Mouse (Mus musculus) cerebral cortex, adult 2 months (tissue): ENCODE measurements around the gene Htr7.

Experiments used
- WGBS: fragments of 180-500 bp; shearing (Covaris S2); methylation state at CpG from one replicate; pipeline ENCODE4 v1.1.7; 2018; 5-methylcytosine and 5-hydroxymethylcytosine counted together

The Htr7 gene

DNA sequence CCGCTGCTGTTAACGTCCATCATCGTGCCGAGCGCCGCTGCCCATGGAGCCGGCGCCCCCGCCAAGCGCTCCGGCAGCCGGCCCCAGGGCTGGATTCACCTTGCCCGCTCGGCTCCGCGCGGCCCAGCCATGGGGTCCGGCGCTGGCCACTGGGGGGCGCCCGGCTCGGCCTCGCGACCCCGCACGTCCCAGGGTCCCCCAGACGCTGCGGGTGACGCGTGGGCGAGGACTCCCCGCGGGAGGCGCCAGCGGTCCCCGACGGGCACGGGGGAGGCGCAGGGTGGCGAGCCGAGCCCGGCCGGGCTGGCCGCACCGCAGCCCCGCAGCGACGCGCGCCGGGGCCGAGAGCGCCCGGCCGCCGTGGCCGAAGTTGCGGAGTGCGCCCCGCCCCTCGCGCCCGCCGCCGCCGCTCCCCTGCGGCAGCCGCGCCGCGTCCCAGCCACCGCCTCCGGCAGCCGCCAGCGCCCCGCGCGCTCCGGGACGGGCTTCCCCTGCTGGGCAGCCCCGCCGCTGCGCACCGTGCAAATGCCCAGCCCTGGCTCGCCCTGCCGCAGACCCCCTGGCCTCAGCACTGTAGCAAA, at the start of gene Htr7:
Gene Htr7 (minus strand): TSS at position 277 of the 581 bp plus-strand sequence.
- 2% methylated on average over 64 of the region's 86 CpGs for WGBS

DNA sequence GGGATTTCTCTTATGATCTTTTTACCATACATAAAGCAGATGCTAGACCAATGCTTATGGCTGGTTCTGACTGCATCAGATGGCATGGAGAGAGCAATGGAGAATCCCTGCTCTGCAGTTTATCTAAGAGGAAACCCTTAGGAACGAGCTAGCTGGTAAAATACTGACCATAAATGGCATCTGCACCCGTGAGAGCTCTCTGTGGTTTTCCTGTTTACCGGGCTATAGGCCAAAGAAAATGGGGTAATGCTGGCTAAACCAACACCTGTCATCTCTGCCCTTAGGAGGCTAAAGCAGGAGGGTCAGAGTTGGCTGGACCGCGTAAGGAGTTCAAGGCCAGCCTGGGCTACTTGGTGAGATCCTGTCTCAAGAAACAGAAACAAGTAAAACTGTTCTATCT, 46.6 kb upstream of the Htr7 start:
- WGBS, result 79% methylated on average over 5 of the region's 5 CpGs

DNA sequence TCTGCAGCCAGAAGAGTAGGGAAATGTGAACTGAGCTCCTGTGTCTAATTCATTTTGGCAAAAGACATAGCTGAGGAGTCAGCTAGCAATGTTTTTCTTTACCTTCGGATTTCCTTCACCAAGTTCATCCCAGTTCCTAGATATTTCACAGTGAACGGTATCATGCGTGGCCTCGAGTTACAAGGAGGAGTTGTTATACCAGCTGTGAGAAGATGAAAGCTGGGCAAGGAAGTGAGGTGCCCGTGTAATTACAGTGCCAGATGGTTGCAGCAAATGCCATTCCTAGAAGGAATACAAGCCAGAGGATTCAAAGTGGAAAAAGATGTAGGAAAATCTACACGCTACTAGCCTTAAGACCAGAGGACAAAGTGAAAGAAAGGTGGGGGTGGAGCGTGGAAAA, 41.6 kb upstream of the Htr7 start:
- WGBS, result 58% methylated on average over 7 of the region's 7 CpGs

DNA sequence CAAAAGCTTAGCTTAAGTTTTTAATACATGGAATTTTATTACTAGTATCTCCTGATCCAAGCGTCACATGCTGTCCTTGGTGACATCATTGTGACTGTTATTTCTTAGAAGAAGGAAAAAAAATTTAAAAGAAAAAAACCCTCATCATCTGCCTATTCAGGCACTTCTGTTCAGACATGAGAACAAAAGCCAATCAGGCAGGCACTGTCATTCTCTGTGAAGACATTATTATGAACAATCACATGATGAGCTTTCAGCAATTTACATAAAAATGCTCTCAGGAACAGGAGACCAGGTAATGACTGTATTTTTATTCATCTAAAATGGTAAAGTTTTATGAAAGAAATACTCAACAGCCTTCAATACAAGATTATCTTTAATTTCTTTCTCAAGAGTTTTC, 41.0 kb upstream of the Htr7 start:
- 78% methylated on average over 1 of the region's 1 CpGs for WGBS

DNA sequence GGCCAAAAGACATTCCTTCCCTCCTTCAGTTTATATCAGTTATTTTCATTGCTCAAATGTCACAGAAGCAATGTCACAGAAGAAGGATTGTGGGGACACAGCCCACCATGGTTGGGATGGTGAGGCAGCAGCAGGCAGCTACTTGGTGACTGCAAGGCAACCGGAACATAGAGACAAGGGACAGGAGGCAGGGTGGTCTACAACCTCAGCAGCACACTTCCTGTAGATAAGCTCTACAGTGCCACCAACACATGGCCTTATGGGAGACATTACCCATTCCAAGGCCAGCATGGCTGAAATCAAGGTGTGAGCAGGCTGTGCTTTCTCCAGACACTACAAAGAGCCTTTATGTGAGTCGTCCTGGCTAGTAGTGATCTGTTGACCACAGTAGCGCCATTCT, 39.9 kb upstream of the Htr7 start:
- WGBS, result 84% methylated on average over 3 of the region's 3 CpGs

DNA sequence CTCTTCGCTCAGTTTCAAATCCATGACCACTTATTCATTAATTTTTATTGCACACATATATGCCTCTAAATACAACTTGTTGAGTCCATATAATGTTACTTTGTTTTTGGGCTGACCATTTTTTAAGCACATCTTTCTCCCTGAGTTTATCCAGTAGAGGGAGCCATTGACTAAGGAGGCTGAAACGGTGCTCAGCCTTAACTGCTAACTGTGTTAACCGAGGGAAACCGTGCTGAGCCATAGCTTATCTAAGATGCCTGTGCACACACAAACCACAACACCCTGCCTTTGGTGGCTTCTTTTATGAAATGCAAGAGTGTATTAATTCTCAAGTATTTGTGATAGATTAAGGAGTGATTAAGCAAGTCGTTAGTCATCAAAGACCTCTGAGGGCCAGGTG, 33.5 kb upstream of the Htr7 start:
- WGBS, result 36% methylated on average over 5 of the region's 5 CpGs

DNA sequence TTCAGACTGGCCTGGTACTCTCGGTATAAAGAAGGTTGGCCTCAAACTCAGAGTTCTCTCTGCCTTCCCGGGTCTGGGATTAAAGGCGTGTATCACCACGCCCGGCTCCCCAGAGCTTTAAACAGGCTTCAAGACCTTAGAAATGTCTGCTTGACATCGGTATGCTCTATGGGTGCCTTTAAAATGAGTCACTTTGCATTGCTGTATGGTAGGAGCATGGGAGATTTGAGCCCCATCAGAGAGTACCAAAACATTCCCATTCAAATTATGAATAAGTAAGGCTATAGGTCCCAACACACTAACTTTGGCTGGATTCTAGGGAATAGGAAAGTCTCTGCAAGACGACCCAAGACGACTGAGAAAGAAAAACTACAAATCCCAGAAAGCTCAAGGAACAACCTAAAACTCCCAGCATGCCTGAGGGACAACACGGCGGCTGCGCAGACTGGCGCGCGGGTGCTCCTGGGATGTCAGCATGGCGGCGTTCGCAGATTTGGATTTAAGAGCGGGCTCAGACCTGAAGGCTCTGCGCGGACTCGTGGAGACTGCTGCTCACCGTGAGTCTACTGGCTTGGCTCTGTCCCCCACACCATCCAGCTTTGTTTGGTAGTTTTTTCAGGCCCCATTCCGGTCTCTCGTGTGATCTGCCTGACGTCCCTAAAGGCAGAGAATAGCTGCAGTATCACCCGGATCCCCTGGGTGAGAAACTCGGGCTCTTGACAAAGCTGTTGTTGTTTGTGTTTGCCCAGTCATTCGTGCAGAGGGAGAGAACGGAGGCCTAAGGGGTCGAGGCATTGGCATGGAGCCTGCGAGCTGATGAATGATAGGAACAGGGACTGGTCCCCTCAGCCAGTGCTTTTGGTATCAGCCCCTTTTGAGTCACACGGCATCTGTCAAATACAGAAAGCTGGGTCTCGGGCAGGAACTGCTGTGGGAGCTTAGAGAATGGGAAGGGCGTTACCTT, 26.2 kb upstream of the Htr7 start, which contains the start of gene Rpp30:
Gene Rpp30 (plus strand): TSS at position 455 of the 964 bp plus-strand sequence.
- WGBS, result 2% methylated on average over 34 of the region's 34 CpGs

DNA sequence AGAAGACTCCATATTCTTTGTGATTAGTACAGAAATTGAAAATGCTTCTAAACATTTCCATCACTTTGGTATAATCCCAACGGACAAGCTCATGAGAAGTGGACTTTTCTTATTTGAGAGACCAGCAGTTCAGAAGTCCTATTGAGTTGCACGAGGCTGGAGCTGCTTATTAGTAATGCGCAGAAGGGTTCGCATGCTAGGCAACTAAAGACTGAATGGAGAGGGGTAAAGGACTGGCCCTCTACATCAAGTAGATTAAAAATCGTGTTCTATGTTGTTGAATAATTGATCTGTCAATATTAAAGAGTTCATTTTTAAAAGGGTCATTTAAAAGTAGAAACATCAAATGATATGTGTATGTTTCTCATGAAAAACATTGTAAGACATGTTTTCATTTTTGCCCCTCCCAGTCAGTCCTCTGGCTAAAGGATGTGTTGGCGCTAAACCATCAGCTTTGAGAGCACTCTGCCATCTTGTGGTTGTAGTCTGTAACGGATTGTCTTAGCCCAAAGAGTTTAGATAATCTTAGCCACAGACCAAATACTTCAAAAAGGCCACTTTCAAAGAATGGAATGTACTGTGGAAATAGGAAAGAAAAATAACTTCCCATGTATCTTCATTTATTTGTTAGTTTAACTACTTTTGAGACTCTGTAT, 25.4 kb upstream of the Htr7 start:
- WGBS, result 41% methylated on average over 7 of the region's 7 CpGs

DNA sequence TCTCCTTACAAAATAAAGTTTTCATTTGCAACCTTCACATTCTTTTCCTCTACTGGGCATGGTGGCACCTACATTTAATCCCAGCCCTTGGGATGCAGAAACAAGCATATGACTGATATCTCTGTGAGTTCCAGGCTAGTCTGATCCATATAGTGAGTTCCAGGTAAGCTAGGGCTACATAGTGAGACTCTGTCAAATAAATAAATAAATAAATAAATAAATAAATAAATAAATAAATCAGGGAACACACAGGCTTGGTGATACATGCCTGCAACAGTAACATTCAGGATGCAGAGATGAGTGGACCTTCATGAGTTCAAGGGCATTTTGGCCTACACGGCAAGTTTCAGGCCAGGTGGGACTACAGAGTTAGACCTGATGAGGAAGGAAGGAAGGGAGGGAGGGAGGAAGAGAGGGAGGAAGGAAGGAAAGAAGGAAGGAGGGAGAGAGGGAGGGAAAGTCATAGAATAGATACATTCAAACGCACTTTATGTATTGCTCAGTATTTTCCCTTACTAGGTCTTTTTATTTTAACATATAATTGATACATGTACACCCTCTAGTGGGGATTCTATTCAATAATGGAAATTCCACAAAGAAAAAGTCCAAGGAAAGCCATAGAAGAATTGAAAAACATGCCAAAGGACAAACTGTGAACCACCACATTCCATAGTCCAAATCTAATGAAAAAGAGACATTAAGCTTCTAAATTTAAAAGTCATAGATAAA, 5.7 kb upstream of the Htr7 start:
- WGBS, result 54% methylated on average over 2 of the region's 2 CpGs

DNA sequence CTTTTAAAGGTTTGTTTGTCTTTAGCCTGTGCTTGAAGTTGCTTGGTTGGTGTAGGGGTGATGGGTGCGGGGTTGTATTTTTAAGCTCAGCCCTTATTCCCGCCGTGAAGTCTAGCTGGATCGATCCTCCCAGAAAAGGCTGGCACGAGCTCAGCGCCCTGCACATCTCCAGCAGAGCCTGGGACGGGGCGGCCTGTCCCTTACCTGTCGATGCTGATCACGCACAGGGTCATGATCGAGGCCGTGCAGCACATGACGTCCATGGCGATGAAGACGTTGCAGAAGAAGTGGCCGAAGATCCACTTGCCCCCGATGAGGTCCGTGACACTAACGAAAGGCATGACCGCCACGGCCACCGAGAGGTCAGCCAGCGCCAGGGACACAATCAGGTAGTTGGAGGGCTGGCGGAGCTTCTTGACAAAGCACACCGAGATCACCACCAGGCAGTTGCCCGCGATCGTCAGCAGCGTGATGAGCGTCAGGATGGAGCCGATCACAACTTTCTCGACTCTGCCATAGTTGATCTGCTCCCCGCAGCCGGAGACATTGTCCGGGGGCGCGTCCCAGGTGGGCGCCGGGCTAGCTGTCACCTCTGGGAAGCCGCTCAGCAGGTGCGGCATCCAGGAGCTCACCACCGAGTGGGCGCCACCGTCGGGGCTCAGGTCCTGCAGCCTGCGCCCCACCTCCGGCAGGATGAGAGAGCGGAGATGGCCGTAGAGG, 645 bp downstream of the Htr7 start:
- WGBS, result 10% methylated on average over 49 of the region's 49 CpGs

DNA sequence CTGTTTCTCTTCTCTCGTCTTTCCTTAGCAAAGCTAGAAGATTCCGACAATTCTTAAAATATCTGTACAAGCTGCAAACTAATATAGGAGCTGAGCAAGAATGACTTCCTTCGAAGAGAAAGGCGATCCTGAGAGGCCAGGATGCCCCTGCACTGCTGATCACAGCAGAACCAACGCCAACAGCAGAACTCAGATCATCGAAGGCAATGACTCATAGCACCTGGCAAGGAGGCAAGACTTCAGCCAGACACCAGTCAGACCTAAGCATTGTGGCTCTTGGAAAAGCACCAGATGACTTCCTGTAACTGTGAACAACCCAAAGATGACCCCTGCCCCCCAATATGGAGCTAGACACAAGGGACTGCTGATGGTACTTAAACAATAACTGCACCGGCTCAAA, 11.3 kb downstream of the Htr7 start:
- 61% methylated on average over 7 of the region's 7 CpGs for WGBS

DNA sequence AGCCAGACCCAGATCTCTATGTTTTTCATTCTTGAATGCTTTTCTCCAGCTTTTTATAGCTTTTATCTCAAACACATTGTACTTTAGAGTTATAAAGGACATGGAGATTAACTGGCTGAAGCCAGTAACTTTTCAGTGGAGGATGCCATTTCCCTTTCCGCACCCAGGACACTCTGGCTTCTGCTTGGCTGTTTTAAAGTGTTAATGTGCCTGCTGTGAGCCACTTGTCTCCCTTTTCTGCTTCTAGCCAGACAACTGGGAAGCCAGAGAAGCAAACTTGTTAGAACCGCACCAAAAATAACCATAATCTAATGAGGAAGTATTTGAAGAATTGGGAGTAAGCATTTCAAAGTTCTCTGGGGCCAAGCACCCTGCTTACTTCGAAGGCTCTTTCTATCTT, 42.5 kb downstream of the Htr7 start:
- 39% methylated on average over 3 of the region's 3 CpGs for WGBS

DNA sequence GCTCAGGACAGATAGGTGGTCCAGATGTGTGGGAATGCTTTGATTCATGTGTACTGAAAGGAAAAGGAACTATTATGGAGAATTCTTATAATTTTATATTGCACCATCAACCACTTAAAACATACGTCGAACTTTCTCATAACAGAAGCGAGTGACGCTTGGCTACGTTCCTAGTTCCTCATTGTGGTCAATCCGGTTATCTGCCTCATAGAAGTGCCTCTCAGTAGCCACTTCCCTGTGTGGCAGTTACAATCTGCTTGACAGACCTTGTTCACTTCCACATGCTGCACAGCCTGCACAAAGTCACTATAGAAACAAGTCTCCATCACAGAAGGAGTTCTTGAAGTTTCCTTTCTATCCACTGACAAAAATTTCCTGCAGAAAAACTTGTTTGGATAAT, 51.0 kb downstream of the Htr7 start:
- 75% methylated on average over 6 of the region's 6 CpGs for WGBS

DNA sequence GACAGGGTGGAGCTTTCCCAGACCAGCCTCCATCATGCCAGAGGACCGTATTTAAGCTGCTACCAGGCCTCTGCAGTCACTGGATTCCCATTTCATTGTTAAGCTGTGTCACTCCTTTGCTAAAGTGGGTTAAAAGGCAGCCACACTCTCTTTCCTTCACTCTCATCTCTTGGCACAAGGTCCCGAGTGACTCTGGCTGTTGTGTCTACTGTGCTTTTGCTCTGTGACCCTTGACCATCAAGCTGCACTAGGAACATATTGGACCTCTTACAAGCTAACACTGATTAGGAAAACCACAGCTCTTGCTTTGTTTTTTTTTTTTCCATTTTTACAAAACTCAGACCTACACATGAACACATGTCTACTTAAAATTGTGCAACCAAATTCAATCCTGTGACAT, 52.3 kb downstream of the Htr7 start:
- 66% methylated on average over 2 of the region's 2 CpGs for WGBS

DNA sequence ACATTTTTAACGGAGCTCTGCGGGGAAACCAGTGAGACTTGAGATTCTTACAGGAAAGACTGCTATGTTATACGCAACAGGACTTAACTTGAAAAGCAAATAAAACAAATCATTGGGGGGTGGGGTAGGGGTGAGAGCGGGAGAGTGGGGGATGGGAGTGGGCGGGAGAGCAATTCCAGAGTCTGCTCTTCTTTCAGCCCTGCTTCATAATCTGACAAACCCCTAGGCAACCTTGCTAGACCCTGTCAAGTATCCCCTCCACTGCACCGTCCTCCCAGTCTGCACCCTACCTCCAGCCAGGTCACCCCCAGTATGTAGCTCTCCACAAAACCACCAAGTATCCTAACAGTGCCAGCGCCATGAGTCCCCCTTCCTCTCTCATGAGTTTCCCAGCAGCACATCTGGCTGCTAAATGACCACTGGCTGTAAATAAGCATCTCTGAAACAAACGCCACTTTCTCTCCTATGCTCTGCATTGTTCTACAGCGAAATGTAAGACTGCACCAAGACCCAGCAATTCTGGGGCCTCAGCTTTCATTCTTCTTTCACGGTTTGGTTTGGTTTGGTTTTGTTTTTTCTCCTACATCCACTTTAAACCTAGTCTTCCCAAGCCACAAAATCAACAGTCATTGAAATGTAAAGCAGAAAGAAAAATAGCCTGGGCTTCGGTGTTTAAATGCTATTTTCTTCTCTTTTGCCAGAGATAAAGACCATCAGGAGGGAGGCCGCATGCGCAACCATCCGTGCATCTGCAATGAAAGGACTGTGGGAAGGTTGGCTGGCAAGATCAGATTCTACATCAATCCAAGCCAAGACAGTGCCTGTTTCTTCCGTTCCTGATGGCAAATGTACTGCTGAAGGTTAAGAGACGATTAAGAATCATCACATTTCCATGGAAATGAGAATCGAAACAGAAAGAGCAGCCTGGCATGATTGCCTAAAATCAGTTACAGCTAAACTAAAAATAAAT, 54.5 kb downstream of the Htr7 start:
- WGBS, result 47% methylated on average over 17 of the region's 17 CpGs

DNA sequence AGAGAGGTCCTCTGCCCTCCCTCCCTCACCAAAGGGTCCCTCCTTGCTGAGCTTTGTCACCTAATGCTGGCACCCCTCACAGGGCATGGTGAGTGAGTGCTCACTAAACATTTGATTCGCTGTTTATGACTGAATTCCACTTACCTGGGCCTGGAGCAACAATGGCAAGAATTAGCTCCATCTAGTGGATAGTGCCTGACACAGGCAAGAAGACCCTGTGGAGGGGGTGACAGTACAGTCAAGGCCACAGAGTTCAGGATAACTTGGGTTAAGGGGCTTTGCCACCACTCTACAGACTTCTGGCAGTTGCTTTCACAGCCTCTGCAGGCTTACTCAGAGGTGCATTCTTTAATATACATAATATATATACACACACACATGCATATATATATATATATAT, 55.8 kb downstream of the Htr7 start:
- 57% methylated on average over 1 of the region's 1 CpGs for WGBS

DNA sequence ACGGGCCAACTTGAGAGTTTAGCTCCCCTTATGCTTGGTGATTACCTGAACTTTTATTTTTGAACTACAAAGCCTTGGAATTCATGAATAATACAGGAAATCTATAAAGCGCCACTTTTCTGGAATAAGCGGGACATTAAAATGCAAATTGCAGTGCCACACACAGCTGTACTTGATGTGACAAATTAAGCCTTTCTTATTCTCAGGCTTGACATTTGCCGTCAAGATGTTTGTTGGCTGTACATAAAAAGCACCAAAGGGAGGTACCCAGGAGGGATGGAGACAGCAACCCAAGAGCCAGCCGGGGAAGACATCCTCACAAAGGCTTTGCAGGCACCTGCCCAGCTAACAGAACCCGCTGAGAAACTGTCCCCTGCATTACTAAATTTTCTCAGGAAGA, 56.4 kb downstream of the Htr7 start:
- 58% methylated on average over 6 of the region's 6 CpGs for WGBS

DNA sequence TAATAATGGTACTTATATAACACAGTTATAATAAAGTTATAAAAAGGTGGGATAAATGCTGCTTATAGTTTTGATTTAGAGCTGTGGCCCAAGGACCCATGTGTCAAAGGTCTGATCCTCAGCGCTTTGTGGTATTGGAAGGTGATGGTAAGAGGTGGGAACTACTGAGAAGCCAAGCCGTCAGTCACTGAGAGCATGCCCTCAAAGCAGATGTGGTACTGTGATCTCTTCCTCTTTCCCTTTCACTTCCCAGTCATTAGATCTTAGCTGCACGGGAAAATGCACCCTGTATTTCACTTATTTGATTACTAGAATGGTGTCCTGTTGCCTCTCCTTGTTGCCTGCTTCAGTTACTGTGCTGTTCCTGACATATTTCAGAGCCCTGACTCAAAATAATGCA, 59.9 kb downstream of the Htr7 start:
- WGBS, result 85% methylated on average over 3 of the region's 3 CpGs

DNA sequence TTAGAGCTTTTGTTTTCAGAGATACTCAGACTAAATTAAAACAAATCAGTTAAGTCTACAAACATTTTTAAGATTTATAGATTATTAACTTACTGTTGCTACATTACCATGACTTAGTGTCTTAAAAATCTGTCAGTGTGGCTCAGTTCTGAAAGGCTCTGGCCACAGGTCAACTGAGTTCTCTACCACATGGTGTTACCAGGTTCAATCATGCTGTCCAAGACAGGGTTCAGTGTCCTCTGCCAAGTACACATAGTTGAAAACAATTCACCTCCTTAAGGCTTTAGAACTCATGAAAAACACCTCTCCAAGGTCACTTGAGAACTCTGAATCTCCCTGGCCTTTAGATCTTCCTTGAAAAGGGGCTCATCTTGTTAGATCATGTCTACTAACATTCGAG, 69.8 kb downstream of the Htr7 start:
- 71% methylated on average over 1 of the region's 1 CpGs for WGBS

DNA sequence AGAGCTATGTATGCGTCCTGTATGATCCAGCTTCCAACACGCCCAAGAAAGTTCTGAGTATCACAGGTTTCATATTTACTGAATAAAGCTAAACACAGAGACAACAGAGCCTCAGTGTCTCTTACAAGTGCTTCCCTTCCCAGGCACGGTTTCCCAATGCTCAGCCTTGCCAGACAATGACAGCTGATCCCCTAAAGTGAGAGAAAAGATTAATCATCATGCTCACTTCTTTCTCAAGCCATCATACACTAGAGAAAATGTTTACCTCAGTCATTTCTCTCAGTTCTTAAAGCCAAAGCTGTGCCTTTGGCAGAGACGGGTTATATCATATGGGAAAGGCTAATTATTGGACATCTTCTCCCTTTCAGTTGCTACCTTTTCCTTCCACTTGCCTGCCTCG, 99.7 kb downstream of the Htr7 start:
- WGBS, result 69% methylated on average over 5 of the region's 5 CpGs
